Mouse (Mus musculus): ENCODE measurements around the gene Tekt2.
A peak's percentile ranks its signal among the peaks of the same experiment; 100 is the strongest.

Tekt2 gene

GRCm38 (mm10) chr4:126309211-126309921 lies 16.1 kb downstream of the Tekt2 start:
- DNase-seq (ENCODE audit: low spot score) = no peak

- DNase-seq (ENCODE audit: low spot score) = no peak
Measured at GRCm38 (mm10) chr4:126306827-126307226, 18.7 kb downstream of the Tekt2 start.

GRCm38 (mm10) chr4:126306058-126306457 lies 19.4 kb downstream of the Tekt2 start:
- DNase-seq (ENCODE audit: low spot score) = no peak

DNA sequence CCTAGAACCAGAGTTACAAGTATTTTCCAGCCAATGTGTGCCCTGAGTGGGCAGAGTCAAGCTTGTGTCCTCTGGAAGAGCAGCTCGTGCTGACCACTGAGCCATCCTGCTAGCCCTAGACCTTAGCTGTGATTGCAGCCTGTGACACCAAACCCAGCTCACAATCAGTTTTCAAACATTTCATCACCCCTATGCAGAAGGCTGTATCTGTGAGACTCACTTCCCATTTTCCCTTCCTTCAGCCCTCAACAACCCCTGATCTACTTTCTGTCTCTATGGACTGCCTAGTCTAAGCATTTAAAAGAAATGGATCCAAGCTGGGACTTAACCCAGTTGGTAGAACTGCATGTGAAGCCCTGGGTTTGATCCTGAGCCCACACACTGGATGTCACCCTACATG lies 20.1 kb downstream of the Tekt2 start:
- no peak for DNase-seq (ENCODE audit: low spot score)

DNA sequence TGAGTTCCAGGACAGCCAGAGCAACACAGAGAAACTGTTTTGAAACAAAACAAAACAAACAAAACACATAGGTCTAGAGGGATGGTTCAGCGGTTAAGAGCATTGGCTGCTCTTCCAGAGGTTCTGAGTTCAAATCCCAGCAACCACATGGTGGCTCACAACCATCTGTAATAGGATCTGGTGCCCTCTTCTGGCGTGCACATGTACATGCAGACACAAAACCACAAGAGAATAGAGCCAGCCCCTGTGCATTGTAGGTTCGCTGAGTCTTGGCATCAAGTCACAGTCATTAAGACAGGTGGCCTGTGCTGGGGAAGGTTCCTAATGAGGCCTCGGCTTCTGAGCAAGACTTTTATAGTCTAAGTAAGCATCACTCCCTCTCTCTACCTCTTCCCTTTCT lies 21.6 kb downstream of the Tekt2 start:
- DNase-seq (ENCODE audit: low spot score) = no peak

- DNase-seq (ENCODE audit: low spot score) = no peak
Measured at GRCm38 (mm10) chr4:126301584-126302309, 23.7 kb downstream of the Tekt2 start.

DNA sequence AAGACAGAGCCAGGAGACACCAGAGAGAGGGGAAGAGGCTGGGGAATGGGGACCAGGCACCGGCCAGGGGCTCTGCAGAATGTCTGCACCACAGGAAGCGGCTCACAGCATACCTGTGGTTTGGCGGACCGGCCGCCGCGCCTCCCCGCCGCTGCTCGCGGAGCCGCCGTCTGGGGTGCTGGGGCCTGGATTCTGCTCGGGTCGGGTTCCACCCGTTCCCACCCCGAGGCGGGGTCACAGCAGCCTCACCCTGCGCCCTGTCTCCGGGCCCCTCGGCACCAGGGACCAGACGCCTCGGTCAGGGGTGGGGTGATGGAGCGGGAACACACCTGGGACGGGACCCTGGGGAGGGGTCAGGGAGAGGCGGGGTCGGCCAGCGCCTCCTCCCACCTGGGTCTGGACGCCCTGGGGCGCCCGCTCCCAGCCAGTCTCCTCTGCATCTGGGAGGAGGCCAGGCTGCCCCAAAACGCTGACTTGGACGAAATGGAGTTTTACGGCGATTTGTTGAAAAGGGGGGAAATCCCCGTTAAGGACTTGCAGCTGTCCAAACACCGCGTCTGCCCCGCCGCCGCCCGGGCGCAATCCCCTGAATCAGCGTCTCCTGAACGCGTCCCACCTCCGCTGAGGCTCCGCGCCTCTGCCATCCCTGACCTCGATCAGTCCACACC lies 24.4 kb downstream of the Tekt2 start:
- DNase-seq (ENCODE audit: low spot score) = no peak

GRCm38 (mm10) chr4:126296617-126297101 lies 28.8 kb downstream of the Tekt2 start:
- no peak for DNase-seq (ENCODE audit: low spot score)

DNA sequence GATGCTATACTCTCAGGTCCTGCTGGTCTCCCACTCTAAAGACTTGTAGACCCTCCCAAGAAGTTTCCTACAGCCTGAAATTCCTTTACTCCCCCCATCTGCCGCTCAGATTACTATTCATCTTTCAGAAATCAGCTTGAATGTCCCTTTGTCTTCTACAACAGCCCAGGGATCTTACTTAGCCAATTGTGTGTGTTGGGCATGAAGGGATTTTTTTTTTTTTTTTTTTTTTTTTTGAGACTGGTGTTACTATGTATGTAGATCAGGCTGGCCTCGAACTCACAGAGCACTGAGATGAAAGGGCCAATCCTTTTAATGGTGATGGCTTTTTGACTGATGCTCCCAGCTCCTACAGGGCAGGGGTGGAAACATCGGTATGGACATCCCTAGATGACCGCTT lies 29.6 kb downstream of the Tekt2 start:
- DNase-seq (ENCODE audit: low spot score) = no peak

GRCm38 (mm10) chr4:126295152-126295551 lies 30.3 kb downstream of the Tekt2 start:
- DNase-seq (ENCODE audit: low spot score) = no peak

DNA sequence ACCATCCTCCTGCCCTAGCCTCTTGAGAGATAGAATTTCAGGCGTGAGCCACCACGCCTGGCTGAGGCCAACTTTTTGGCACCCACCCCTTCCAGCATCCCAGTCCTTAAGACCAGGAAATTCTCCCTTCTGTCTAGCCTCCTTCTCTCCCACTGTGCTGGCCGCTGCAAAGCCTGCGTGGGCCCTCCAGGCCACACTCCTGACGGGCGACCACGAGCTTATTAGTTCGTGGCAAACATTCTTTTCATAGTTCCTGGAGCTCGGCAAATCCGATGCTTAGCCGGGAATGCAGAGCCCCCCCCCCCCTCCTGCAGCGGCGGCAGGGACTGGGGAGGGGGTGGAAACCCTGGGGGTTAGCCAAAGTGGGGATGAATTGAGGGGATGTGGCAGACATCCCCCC lies 34.3 kb downstream of the Tekt2 start:
- DNase-seq (ENCODE audit: low spot score) = no peak

DNA sequence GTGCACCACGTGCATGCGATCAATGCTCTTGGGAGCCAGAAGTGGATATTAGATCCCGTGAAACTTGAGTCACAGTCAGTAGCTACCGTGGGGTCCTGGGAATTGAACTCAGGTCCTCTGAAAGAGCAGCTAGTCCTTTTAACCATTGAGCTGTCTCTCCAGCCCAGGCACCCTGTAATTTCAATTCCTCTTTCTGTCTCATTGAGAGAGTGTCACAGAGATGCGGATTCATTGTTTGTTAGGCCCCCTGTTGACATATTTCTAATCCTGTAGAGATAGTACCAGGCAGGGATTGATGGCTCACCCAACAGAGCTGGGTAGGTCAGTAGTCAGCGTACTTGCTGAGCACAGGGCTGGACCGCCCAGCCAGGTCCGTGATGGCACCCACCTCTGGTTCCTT lies 35.2 kb downstream of the Tekt2 start:
- no peak for DNase-seq (ENCODE audit: low spot score)

DNA sequence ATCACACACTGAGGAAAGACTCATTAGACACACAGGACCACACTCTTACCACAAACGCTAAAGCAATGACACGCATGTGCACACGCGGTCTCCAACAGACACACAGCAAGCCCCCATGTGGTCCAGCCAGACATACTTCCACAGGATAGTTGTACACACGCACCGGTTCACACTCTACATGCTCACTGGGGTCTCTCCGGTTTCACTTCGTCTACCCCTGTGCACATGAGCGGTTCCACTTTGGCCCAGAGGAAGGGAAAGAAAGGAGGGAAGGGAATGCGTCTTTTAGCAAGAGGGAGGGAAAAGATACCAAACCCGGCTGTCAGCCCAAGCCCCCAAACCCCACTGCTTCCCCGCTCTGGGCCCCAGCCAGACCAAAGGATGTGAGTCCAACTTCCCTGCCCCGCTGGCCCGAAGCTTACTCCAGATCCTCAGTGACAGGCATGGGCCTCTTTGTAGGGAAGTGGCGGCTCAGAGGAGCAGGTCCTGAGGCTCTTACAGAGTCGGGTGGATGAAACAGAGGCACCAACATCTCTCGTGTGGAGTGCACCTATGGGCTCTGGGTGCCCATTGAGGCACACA lies 37.3 kb downstream of the Tekt2 start:
- no peak for DNase-seq (ENCODE audit: low spot score)

DNA sequence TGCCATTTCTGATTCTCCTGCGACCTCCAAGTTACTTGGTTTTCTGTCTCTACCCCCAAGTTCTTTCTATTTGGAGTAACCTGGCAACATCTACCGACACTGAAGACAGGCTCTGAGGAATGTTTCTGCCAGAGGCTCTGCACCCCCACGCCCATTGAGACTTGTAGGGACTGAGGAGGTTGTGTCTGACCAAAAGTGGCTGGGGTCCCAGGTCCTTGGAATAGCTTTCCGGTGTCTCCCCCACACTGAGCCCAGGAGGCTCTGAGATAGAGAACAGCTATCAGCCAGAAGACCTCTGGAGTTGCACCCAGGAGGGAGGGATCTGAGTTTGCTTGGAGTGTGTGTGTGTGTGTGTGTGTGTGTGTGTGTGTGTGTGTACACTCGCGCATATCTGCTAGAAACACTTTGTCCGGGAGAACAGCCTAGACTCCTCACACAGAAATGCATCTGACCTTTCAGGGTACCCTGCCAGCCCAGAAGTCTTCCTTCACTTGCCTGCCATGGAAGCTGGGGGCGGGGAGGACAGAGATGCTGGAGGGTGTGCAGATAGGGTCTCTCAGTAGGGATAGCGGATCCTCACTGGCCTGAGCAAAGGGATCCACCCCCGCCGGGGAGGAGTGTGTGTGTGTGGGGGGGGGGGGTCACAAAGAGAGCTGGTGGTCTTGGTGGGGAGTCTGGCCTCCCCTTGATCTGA lies 38.0 kb downstream of the Tekt2 start:
- DNase-seq (ENCODE audit: low spot score) = no peak

DNA sequence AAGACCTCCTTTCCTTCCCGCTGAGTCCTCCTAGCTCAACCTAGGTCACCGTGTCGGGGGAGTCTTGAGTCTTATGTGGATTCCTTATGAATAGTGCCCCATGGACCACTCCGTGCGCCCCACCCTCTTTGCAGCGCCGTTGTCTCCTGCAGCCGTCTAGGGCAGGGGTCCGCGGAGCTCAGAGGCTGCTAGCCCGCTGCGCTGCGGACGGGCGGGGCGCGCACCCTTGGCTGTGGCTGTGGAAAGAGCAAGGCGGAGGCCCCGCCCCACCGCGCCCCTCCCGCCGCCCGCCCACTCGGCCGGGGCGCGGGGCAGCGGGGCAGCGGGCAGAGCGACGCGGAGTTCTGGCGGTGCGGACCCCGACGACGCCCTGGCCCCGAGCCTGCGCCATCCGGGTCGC lies 39.0 kb downstream of the Tekt2 start, which contains the start of gene Col8a2:
Gene Col8a2, plus strand, starts transcription at position 302 of the 400 bp plus-strand sequence.
- DNase-seq (ENCODE audit: low spot score) = no peak

- DNase-seq (ENCODE audit: low spot score) = no peak
Measured at GRCm38 (mm10) chr4:126283582-126283981, 41.9 kb downstream of the Tekt2 start.

DNA sequence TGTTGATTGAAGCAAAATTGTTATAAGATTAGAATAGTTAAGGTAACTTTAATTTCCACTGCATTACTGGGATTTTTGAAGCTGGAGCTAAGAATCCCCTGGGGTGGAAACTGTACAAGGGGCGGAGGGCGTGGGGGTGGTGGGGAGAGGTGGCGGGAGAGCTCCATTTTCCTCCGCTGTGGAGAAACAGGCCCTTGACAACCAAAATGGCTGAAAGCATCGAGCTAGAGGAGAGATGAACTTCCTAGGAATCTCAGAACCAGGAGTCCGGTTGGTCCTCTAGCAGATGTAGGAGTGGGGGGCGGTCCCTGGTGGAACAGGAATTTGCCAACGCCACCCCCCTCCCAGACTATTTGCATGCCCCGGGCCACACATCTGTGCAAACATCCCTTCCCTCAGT lies 43.8 kb downstream of the Tekt2 start:
- no peak for DNase-seq (ENCODE audit: low spot score)

- no peak for DNase-seq (ENCODE audit: low spot score)
Measured at GRCm38 (mm10) chr4:126278961-126279360, 46.5 kb downstream of the Tekt2 start.

DNA sequence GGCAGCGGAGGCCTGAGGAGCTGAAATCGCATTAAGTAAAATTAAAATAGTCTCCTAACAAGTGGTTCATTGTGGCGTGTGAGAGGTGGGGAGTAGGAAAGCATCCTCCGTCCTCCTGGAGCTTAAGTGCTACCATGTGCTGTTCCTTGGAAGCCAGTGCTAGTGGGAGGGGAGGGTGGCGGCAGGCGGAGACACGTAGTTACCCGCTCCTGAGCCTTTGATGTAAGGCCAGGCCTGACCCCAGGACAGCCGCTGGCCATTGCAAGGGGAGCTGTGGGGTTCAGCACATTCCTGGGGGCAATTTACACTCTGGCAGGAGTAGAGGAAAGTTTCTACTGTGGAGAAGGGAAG lies 46.9 kb downstream of the Tekt2 start:
- DNase-seq (ENCODE audit: low spot score) = no peak

- DNase-seq (ENCODE audit: low spot score) = peak; percentile 37
Measured at GRCm38 (mm10) chr4:126277906-126278564, 47.5 kb downstream of the Tekt2 start.

DNA sequence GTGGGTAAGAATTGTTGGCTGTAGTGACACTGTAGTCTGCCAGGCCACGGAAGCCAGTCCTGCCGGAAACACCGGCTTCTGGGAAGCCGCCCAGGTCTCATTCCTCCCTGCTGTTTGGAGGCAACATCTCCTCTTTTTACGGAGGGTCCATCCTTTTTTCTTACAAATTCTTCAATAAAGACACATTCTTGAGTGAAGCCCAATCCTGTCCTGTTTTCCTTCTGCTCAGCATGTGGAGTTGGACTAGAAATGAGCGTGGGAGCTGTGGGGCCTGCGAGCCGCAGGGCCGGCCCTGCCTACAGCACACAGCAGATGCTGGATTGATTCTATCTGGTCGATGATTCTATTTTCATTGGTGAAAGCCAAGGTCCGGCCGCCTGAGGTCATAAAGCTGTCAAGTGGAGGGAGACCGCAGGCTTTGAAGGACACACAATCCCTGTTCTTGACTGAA lies 49.8 kb downstream of the Tekt2 start:
- DNase-seq (ENCODE audit: low spot score) = no peak
